Mouse (Mus musculus) urinary bladder, adult 18-20 months (tissue): Measurements from ENCODE around the gene Dolk.
A peak's percentile ranks its signal among the peaks of the same experiment; 100 is the strongest.

ENCODE experiments used
- DNase-seq, 2 experiments: peaks; one replicate each; pipeline ENCODE4 v3.0.0; 2022; ENCODE audit warnings: low spot score in 2 of 2, mixed read lengths in 2 of 2

The Dolk gene

DNA sequence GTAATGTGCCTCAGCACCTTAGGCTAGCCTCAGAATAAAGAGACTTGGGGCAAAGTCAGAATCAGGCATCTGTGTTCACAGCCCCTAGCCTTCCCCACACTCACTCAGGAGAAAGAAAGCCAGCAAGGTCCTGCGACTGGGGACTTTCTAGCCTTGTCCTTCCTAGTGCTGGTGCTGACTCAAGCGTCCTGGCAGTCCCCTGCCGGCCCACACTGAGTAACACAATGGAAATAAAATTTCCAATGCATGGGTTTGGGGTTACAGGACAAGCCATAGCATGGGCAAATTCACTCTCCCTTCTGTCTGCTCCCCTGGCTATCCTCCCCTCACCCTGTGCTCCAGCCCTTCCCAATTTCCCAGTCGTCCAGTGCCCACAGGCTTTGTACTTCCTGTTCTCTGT lies 17.8 kb downstream of the Dolk start:
- no peak for DNase-seq

DNA sequence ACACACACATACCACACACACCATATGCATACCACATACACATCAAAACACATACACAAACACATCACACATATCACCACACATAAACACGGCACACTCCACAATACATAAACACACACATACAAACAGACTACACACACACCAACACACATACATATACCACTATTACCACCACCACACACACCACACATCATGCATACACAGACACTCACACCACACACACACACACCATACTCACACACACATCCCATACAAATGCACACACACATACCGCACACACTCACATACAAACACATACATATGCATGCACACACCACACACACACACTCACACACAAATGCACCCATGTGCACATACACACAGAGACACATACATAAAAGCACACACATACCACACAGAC lies 18.7 kb downstream of the Dolk start:
- no peak for DNase-seq

DNA sequence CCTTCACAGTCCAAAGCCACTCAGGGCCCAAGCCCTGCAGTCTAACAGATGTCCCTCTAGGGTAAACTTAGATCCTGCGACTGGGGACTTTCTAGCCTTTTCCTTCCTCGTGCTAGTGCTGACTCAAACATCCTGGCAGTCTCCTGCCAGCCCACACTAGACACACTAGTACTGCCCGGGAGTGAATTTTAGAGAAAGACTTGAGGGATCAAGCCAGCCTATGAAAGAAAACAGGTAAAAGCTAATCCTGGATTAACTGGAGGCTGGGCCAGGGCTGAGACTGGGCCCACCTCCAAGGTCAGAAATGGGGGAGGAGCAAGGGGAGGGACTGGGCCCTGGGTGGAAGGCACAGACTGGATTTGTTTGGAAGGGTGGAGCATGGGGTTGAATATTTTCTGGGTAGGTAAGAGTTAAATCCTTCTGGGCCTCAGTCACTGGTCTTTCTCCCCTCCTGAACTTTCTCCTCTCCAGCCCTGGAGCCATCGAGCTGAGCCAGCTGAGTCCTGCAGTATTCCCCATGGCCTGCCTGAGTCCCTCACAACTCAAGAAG lies 19.7 kb downstream of the Dolk start:
- DNase-seq = peak in 1 of 2 experiments; percentile 74

DNA sequence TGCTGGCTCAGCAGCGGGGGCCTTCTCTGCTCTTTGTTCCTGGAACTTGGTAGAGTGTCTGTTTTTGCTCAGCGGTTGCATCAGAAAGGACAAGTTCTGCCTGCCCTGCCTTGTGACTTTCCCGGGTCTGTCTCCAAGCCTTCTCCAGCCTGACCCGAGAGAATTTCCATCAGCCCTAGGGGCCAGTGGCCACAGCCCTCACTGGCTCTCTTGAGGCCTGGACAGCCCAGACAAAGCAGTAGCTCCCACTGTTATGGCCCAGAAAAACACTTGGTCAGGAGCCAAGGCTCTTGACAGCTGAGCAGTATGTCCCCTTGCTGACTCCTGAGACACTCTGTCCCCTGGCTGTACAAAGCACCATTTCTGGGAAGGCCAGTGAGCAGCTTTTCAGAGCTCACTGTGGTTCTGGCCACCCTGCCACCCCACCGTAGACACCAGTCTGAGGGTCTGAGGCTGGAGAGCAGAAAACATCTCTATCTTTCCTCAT lies 20.3 kb downstream of the Dolk start, which contains the start of gene Phyhd1:
Gene Phyhd1 (plus strand): TSS at position 437 of the 487 bp plus-strand sequence.
- DNase-seq = no peak

DNA sequence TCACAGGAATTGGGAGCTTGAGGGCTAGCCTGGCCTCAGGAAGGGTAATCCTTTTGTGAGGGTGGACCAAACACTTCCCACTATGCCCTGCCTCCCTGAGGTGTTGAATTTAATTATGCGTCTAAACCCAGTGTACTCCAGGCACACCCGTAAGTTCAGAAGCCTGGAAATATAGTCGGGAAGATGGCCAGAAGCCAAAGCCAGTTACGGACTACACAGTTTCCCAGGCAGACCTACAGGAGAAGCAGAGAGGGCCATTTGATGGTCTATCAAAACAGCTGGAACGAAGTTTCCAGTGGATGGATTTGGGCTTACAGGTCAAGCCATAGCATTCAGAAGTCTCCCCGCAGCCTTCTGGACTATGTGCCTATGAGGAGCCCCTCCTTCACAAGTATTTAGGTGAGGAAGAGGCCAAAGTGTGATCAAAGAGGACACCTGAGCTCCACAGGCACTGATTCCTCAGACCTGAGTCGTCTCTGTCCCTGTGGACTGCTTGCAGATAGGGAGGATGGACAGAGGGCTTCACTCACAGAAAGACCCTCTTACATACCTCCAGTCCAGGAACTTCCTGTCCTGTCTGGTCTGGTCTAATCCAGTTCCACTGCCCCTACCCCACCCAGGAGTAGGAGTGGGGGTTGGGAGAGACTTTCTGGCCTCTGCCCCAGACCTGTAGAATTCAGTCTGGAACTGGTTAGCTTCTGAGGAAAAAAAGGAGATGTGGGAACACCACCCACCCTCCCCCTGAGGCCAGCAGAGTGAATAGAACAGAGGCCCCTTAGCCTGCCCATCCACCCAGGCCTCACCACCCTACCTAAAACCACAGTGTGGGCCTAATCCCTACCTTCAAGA lies 21.2 kb downstream of the Dolk start:
- no peak for DNase-seq

DNA sequence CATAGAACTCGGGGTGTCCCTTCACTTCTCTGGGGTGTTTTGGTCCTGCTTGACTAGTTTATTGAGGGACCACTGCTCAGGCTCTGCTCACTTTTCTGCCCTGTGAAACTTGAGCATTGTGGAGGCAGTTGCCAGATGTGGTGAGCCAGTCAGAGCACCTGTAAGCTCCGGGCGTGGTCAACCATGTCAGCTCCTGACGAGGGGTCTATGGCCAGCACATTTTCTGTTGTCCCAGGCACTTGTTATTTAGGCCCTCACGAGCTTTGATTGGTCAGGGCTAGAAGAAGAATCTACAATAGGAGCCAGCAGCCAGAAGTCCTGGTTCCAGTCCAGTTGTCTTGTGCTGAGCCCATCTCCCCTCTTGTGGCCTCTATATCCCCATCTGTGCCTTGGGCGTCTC lies 22.3 kb downstream of the Dolk start:
- no peak for DNase-seq

DNA sequence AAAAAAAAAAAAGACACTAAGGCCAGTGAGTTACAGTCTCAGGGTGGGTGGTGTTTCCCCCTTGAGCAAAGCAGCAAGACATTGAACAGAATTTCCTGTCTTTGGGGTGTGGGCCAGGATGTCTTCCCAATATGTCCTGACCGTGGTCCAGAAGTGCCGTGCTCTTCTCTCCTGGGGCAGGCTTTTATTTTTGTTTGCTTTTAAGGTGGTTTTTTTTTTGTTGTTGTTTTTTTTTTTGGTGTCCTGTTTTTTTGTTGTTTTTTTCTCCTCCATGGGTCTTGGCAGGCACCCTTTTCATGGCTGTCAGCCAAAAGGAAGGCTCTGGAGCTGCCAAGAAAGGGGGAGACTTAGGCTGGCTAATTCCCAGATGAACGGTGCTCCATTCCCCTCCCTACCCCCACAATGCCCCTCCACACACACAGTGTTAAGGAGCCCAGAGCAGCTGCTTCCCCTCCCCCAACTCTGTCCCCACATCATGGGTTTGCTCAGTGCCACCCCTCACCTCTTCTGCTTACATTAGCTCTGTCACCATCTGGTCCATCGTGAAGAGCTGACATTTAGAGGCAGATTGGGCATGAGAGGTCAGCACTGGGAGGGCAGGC lies 23.2 kb downstream of the Dolk start:
- DNase-seq = no peak

DNA sequence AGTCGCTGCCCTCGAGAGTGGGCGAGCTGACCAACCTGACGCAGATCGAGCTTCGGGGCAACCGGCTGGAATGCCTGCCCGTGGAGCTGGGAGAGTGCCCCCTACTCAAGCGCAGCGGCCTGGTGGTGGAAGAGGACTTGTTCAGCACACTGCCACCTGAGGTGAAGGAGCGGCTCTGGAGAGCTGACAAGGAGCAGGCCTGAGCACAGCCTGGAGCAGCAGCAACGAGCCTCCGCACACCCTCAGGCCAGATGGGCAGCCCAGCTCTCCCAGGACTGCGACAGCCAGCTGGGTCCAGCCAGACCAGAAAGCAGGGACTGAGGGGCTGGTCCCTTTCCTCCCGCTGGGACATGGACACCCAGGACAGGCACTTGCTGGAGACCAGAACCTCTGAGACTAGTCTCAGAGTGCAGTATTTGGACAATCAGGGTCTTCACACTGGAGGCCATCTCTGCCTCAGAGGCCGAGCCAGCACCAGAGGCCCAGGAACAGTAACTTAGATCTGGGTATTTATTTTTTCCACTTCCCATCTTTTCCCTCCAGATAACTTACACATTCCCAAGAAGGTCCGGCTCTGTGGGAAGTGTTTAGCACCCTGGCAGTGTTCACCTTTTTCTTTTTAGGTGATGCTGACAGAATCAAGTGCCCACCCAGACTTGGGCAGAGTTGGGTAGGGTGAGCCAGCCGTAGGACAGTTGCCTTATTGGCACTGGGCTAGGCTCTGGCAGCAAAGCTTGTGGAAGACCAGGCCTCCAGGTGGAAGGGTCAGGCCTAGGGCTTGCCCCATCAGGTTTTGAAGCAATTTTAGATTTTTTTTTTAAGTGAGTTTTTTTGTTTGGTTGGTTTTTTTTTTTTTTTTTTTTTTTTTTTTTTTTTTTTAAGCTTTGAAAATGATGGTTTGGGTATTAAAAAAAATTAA lies 24.0 kb downstream of the Dolk start:
- DNase-seq = no peak

DNA sequence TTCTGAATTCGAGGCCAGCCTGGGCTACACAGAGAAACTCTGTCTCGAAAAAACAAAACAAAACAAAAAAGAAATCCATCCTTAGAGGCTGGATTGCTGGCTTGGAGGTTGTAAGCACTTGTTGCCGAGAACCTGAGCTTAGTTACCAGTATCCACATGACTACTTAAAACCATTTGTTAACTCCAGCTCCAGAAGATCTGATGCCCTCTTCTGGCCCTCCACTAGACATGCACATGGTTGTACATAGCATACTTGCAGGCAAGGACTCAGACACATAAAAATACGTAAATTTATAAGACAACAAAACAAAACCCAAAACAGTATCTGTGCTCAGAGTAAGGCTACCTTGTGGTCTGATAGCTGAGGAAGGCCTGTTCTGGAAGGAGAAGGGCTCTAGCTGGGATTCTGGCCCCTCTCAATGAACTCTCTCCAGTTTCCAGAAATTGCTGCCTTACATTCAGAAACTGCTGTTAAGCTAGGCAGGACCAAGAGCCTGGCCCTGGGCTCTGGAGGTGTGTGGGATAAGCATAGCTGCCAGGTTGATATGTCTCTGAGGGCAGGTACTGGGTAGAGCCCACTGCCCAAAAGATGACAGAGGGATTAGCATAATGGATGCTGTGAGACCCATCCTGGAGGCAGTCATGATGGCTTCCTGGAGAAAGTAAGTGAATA lies 24.9 kb downstream of the Dolk start:
- DNase-seq = no peak

DNA sequence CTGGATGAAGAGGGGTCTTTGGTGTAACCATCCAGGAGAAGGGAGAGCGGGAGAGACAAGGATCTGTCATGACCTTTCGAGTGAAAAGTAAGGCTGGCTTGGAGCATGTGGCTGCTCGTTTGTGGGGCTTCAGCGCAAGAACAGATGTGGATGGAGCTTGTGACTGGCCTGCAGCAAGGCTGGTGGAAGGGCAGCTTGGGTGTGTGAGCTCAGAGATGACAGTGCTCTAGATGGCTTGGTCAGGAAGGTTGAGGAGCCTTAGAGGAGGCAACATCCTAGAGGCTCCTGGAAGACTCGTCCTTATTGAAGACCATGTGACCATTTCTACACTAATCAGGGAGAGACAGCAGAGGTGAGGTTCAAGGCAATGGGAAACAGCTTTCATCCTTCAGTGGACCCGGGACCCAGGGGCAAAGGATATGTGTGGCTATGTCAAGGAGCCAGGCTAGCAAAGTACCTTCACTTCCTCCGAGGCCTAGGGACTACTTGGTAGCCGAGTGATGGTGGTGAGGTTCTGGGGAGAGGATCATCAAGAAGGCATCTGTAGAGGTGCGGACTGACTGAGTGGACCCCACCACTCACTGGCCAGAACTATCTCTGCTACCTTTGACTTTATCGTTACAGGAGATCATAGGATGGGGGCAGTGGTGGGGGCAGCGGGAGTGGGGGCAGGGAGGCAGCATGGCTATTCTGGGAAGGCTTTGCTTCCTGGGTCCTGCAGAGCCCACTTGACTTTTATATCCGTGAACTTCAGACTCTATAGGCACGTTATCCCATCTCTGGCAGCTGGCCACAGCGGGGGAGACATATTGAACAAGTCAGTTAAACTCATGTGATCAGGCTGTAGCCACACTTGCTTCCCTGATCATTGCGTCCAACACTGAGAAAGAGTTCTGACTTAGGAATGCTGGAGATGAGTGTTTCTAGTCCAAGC lies 26.7 kb downstream of the Dolk start:
- no peak for DNase-seq

DNA sequence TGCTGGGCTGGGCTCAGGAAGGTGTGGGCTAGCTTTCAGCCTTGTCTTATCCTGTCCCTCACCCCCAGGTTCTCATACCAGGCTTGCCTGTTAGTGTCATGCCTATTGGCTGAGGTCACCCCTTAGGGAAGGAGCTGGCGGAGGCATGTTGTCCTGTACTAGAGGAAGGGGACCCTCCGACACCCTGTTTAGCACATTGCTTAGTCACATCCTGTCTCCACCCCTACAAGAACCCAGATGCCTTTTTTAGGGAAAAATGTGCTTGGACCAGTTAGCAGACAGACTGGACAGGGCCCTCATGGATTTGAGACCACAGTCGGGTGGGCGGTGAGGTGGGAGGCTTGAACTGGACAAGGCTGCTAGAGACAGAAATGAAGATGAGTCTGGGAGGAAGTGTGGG lies 27.5 kb downstream of the Dolk start:
- DNase-seq = no peak

DNA sequence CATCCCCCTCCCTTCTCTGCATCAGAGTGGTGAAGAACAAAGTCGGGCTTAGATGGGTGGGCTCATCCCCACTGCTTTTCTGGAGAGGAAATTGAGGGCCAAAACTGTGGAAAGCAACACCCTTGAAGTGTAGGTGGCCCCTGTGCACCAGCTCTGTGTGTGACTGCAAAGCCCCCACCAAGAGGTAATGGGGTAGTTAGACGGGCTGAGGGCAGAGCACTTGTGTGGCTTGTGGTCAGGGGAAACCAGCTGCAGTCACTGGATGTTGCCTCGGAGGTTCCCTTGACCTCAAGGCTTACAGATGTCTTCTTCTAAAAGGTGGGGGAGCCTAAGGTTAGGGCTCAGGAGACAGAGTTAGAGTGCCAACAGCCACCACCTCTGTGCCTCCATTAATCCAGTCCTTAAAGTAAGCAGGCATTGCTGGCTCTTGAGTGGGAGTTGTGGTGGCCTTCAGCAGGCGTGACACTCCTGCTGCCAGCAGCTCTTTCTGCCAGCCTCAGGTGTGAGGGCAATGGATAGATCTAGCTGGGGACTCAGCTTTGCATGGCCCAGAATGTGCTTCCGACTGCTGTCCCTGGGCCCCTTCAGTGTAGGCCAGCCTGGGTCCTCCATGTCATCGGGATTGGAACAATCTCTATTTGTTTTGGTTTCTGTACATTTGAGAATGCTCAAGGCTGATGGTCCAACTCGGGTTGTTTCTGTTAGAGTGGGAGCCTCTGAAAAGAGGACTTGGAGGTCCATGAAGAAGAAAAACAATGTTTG lies 28.3 kb downstream of the Dolk start:
- DNase-seq = no peak

DNA sequence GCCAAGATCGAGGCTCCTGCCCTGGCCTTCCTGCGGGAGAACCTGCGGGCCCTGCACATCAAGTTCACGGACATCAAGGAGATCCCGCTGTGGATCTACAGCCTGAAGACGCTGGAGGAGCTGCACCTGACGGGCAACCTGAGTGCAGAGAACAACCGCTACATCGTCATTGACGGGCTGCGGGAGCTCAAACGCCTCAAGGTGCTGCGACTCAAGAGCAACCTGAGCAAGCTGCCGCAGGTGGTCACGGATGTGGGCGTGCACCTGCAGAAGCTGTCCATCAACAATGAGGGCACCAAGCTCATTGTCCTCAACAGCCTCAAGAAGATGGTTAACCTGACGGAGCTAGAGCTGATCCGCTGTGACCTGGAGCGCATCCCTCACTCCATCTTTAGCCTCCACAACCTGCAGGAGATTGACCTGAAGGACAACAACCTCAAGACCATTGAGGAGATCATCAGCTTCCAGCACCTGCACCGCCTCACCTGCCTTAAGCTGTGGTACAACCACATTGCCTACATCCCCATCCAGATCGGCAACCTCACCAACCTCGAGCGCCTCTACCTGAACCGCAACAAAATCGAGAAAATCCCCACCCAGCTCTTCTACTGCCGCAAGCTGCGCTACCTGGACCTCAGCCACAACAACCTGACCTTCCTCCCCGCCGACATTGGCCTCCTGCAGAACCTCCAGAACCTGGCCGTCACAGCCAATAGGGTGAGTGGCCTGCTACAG lies 29.4 kb downstream of the Dolk start:
- no peak for DNase-seq

DNA sequence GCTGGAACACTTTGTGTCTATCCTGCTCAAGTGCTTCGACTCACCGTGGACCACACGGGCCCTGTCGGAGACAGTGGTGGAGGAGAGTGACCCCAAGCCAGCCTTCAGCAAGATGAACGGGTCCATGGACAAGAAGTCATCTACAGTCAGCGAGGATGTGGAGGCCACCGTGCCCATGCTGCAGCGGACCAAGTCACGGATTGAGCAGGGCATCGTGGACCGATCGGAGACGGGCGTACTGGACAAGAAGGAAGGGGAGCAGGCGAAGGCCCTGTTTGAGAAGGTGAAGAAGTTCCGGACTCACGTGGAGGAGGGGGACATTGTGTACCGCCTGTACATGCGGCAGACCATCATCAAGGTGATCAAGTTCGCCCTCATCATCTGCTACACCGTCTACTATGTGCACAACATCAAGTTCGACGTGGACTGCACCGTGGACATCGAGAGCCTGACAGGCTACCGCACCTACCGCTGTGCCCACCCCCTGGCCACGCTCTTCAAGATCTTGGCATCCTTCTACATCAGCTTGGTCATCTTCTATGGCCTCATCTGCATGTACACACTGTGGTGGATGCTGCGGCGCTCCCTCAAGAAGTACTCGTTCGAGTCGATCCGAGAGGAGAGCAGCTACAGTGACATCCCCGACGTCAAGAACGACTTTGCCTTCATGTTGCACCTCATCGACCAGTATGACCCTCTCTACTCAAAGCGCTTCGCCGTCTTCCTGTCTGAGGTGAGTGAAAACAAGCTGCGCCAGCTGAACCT lies 30.3 kb downstream of the Dolk start:
- DNase-seq = no peak

DNA sequence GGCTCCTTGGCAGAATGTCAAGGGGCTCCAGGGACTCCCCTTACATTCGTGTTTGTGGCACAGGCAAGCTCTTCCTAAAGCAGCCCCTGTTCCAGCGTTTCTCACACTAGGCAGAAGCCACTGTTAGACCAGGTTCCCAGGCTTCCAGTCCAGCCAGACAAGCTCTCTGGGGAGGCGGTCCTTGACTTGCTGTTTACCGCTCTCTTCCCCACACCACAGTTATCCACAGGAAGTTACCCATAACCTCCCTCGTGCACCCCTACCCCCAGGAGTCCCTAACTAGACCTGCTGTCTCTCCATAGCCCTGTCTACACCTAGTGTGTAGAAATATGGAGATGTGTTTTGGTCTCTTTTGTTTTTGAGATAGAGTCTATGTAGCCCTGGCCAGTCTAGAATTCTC lies 32.3 kb downstream of the Dolk start:
- DNase-seq = no peak

DNA sequence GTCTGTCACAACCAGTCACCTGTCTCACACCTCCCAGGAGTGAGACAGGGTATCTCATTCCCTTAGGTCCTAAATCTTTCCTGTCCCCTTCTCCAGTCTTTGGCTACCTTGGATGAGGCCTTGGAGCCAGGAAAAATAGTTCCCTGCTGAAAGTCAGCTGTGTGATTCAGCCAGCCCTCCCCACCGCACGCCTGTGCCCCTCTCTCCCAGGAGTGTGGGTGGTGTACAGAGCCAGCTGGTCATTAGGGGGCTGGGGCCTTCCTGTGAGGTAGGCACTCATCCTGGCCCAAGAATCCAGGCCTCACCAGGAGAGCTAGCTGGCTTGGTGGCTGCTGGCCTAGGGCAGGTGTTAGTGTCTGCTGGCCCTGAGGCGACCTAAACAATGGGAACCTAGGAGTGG lies 33.6 kb downstream of the Dolk start:
- no peak for DNase-seq

DNA sequence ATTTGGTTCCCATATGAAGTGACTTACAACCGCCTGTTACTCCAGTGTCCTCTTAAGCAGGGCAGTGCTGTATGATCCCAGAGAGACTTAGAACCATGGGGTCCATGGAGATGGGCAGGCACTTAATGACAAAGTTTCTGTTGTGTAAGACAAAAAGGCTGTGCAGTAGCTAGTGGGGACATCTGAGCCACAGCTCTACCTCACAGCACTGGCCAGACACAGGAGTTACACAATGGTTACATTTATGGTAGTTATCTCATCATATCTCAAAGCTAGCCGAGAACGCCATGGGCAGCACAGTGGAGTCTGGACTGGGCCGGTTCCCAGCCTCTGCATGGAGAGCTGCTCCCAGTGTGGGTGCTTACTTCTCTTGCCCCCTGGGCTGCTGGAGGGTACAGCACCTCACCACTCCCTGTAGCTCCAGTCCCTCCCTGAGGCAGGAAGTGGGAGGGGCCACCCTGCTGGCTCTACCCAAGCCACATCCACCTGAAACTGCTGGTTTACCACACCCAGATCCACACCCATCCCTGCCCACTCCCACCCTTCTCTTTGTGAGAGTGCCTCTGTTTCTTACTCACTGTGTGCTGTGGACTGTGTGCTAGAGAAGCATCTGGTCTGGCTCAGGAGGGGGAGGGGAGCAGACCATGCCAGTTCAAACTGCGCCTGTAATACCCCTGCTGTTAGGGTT lies 34.6 kb downstream of the Dolk start:
- DNase-seq = peak; percentile 64 to 71
